Mouse (Mus musculus) CH12.LX (cell line): ENCODE measurements around the gene Sumo3. TPM values are rescaled to one million over a fixed set of nuclear protein-coding genes. Genes with fewer than 3 reads are reported as not detected.
A peak's percentile ranks its signal among the peaks of the same experiment; 100 is the strongest.

ENCODE experiments used
- DNase-seq: peaks from one replicate; pipeline ENCODE4 v3.0.0-alpha.2; 2013; ENCODE audit errors: extremely low read depth
- H3K27ac ChIP-seq: 2 replicates; pipeline ENCODE4 v1.5.1; 2012; ENCODE audit warnings: low read depth, mild to moderate bottlenecking, control low read depth, moderate library complexity; ENCODE audit not compliant: insufficient read depth
- H3K27me3 ChIP-seq: replicated peaks from 2 replicates; pipeline ENCODE3; 2012; ENCODE audit warnings: inconsistent platforms
- H3K36me3 ChIP-seq, 2 experiments: replicated peaks in 1 of 2; 2 replicates each; pipeline versions ENCODE3 to v1.6.1; 2012; ENCODE audit warnings: inconsistent platforms in 1 of 2, low read length in 1 of 2, mild to moderate bottlenecking in 1 of 2, mixed read lengths in 1 of 2, moderate library complexity in 1 of 2; ENCODE audit not compliant: control insufficient read depth in 1 of 2, insufficient read depth in 1 of 2
- H3K4me1 ChIP-seq, 2 experiments: 2 replicates each; pipeline ENCODE4 v1.6.1; 2012; ENCODE audit warnings: inconsistent platforms in 1 of 2, moderate library complexity in 1 of 2; ENCODE audit not compliant: insufficient read depth in 2 of 2, control insufficient read depth in 1 of 2
- H3K4me2 ChIP-seq: 2 replicates; pipeline ENCODE4 v1.6.1; 2012; ENCODE audit warnings: low read depth, mild to moderate bottlenecking, control low read depth; ENCODE audit not compliant: poor library complexity, insufficient read depth, severe bottlenecking
- H3K4me3 ChIP-seq, 3 experiments: fragments of 150-350 bp in 1 of 3; sonication (generic) in 1 of 3; replicated peaks in 1 of 3; 2 replicates each; pipeline versions ENCODE3 to v1.5.1; 2011 to 2012; ENCODE audit warnings: low read depth in 2 of 3, low read length in 2 of 3, mild to moderate bottlenecking in 2 of 3, moderate library complexity in 2 of 3, control low read depth in 1 of 3, improper control_type of control experiment in 1 of 3, inconsistent platforms in 1 of 3, mixed read lengths in 1 of 3; ENCODE audit not compliant: poor library complexity in 1 of 3
- H3K79me2 ChIP-seq: replicated peaks from 2 replicates; pipeline ENCODE4 v1.6.1; 2012; ENCODE audit warnings: mild to moderate bottlenecking, moderate library complexity; ENCODE audit not compliant: control insufficient read depth, poor library complexity, insufficient read depth, severe bottlenecking; ENCODE audit errors: extremely low read depth
- H3K9ac ChIP-seq: 2 replicates; pipeline ENCODE4 v1.6.1; 2012; ENCODE audit warnings: low read depth, mild to moderate bottlenecking, control low read depth, moderate library complexity; ENCODE audit not compliant: insufficient read depth
- H3K9me3 ChIP-seq: replicated peaks from 2 replicates; pipeline ENCODE3; 2012; ENCODE audit warnings: low read length, inconsistent platforms, mixed read lengths
- CHD1 ChIP-seq: IDR thresholded peaks from 2 replicates; pipeline ENCODE4 v1.6.1; 2012; ENCODE audit warnings: low read depth, low read length, improper control_type of control experiment, inconsistent platforms
- CHD2 ChIP-seq: IDR thresholded peaks from 2 replicates; pipeline ENCODE4 v1.6.1; 2011; ENCODE audit warnings: low read length, improper control_type of control experiment
- CTCF ChIP-seq, 2 experiments: IDR thresholded peaks in 1 of 2; conservative IDR thresholded peaks in 1 of 2; 2 replicates each; pipeline ENCODE4 v1.5.1; 2011 to 2012; ENCODE audit warnings: low read depth in 2 of 2, low read length in 2 of 2, improper control_type of control experiment in 1 of 2, inconsistent platforms in 1 of 2, mild to moderate bottlenecking in 1 of 2, moderate library complexity in 1 of 2
- ELF1 ChIP-seq: IDR thresholded peaks from 2 replicates; pipeline ENCODE4 v1.6.1; 2014; ENCODE audit warnings: low read depth, mild to moderate bottlenecking, inconsistent platforms, low read length, improper control_type of control experiment
- GABPA ChIP-seq: IDR thresholded peaks from 2 replicates; pipeline ENCODE4 v1.6.1; 2012; ENCODE audit warnings: low read depth, low read length, improper control_type of control experiment, inconsistent platforms; ENCODE audit not compliant: insufficient replicate concordance
- IRF4 ChIP-seq: IDR thresholded peaks from 2 replicates; pipeline ENCODE4 v1.6.1; 2014; ENCODE audit warnings: low read depth, mild to moderate bottlenecking, inconsistent platforms, low read length, improper control_type of control experiment
- JUN ChIP-seq: IDR thresholded peaks from 2 replicates; pipeline ENCODE4 v1.6.1; 2011; ENCODE audit warnings: low read depth, mild to moderate bottlenecking, low read length, improper control_type of control experiment, moderate library complexity; ENCODE audit not compliant: insufficient read depth
- JUND ChIP-seq: conservative IDR thresholded peaks from 2 replicates; pipeline ENCODE4 v1.6.1; 2011; ENCODE audit warnings: low read depth, low read length, improper control_type of control experiment
- KAT2A ChIP-seq: IDR thresholded peaks from 2 replicates; pipeline ENCODE4 v1.6.1; 2012; ENCODE audit warnings: low read length, improper control_type of control experiment, inconsistent platforms; ENCODE audit not compliant: insufficient replicate concordance
- MAX ChIP-seq: IDR thresholded peaks from 2 replicates; pipeline ENCODE4 v1.6.1; 2011; ENCODE audit warnings: low read length, improper control_type of control experiment
- MXI1 ChIP-seq: IDR thresholded peaks from 2 replicates; pipeline ENCODE4 v1.6.1; 2011; ENCODE audit warnings: mild to moderate bottlenecking, low read depth, low read length, improper control_type of control experiment
- NRF1 ChIP-seq: IDR thresholded peaks from 2 replicates; pipeline ENCODE4 v1.6.1; 2014; ENCODE audit warnings: low read depth, mild to moderate bottlenecking, inconsistent platforms, low read length, improper control_type of control experiment, moderate library complexity
- PAX5 ChIP-seq: IDR thresholded peaks from 2 replicates; pipeline ENCODE4 v1.6.1; 2012; ENCODE audit warnings: low read length, inconsistent platforms, mixed read lengths
- POLR2A ChIP-seq: IDR thresholded peaks from 2 replicates; pipeline ENCODE4 v1.6.1; 2011; ENCODE audit warnings: low read depth, mild to moderate bottlenecking, improper control_type of control experiment, low read length
- RAD21 ChIP-seq: IDR thresholded peaks from 2 replicates; pipeline ENCODE4 v1.6.1; 2011; ENCODE audit warnings: low read depth, mild to moderate bottlenecking, low read length, improper control_type of control experiment, moderate library complexity
- RCOR1 ChIP-seq: conservative IDR thresholded peaks from 2 replicates; pipeline ENCODE4 v1.6.1; 2012; ENCODE audit warnings: low read depth, mild to moderate bottlenecking, inconsistent platforms, low read length, improper control_type of control experiment
- SMC3 ChIP-seq: IDR thresholded peaks from 2 replicates; pipeline ENCODE4 v1.6.1; 2011; ENCODE audit warnings: low read depth, low read length, improper control_type of control experiment
- UBTF ChIP-seq: IDR thresholded peaks from 2 replicates; pipeline ENCODE4 v1.6.1; 2012; ENCODE audit warnings: low read depth, mild to moderate bottlenecking, inconsistent platforms, low read length, improper control_type of control experiment, moderate library complexity
- ZC3H11A ChIP-seq: IDR thresholded peaks from 2 replicates; pipeline ENCODE4 v1.6.1; 2012; ENCODE audit warnings: low read depth, mild to moderate bottlenecking, inconsistent platforms, low read length, improper control_type of control experiment
- dilution Hi-C: fragments of 300-500 bp; cut with MboI; formaldehyde crosslinking; loops from 2 replicates; pipeline ENCODE4 v1.14.3; 2020; ENCODE audit warnings: low sequenced_read_pairs; ENCODE audit not compliant: extremely low pct_unique_long_range_greater_than_20kb, extremely low pct_ligation_motif_present
- in situ Hi-C: fragments of 300-500 bp; cut with MboI; formaldehyde crosslinking; loops from 3 replicates; pipeline ENCODE4 v1.14.3; 2019; ENCODE audit warnings: low sequenced_read_pairs, low pct_ligation_motif_present, low pct_unique_long_range_greater_than_20kb, mixed read lengths
- polyA plus RNA-seq: library from polyadenylated mRNA; unstranded; fragments of >175 nt; gene quantifications from 2 replicates; pipeline ENCODE4 v1.2.1, GENCODE M21; 2012; ENCODE audit warnings: low read depth; ENCODE audit not compliant: insufficient read length
- total RNA-seq, 2 experiments: library from RNA; depleted of rRNA; stranded (reverse); fragments of 300-350 nt in 1 of 2; fragments of >200 nt in 1 of 2; gene quantifications; 2 replicates each; pipeline ENCODE4 v1.2.3; 2012 to 2014

The Sumo3 gene
- total and polyA plus RNA-seq, 3 experiments, result 54.4 to 130 (median 81.2) TPM

- peaks cover 4% of the 10 kb centered on the region for H3K9me3 ChIP-seq
- H3K36me3 ChIP-seq, result peaks cover 36 to 89% of the 10 kb centered on the region in 2 experiments
- in situ Hi-C loops (no loop called here), dilution Hi-C loops (no loop called here)
- H3K4me1 ChIP-seq, result peaks cover 0 to 18% of the 10 kb centered on the region in 2 experiments; a peak in 1 of 4 replicates
- no peak overlapping the region for H3K4me3 ChIP-seq
- H3K9ac ChIP-seq, result no peak overlapping the region
- H3K27me3 ChIP-seq, result no peaks in the 10 kb centered on the region
- no peaks in the 10 kb centered on the region for H3K79me2 ChIP-seq
- DNase-seq, result peak; percentile 81
- TF ChIP-seq RAD21, result peak; percentile 72
- TF ChIP-seq CHD2, result no peak
- peak; percentile 58 for TF ChIP-seq SMC3
- TF ChIP-seq NRF1, result peak; percentile 78
- TF ChIP-seq MAX, result peak; percentile 63
- TF ChIP-seq CTCF (conservative IDR thresholded peaks at IDR 0.05 in 1 of 2, IDR thresholded peaks at IDR 0.05 in 1 of 2; ENCODE audit: low read depth in 2 of 2, low read length in 2 of 2), result peak; percentile 74 to 97
- TF ChIP-seq ELF1, result 0 out of 2 replicates have a peak, but pooled peaks have one; percentile 39
- TF ChIP-seq JUND, result no peak
- H3K27ac ChIP-seq, result no peak overlapping the region
- H3K4me2 ChIP-seq, result no peak overlapping the region
These were observed 15.1 kb upstream of the Sumo3 start for GRCm38 (mm10) chr10:77590812-77591211.

GRCm38 (mm10) chr10:77591546-77591945, 14.4 kb upstream of the Sumo3 start:
- TF ChIP-seq POLR2A (no peak), ZC3H11A (no peak), MXI1 (no peak), GABPA (no peak), JUN (no peak), CHD1 (no peak), IRF4 (no peak), PAX5 (no peak), RCOR1 (no peak), KAT2A (no peak), UBTF (no peak)
- Histone ChIP-seq H3K79me2 (no peaks in the 10 kb centered on the region), H3K9me3 (peaks cover 4% of the 10 kb centered on the region), H3K27me3 (no peaks in the 10 kb centered on the region), H3K4me2 (no peak overlapping the region), H3K4me1 (peaks cover 0 to 18% of the 10 kb centered on the region in 2 experiments; a peak in 1 of 4 replicates), H3K36me3 (peaks cover 36 to 93% of the 10 kb centered on the region in 2 experiments), H3K27ac (no peak overlapping the region), H3K9ac (no peak overlapping the region), H3K4me3 (no peak overlapping the region)
- dilution Hi-C loops (no loop called here), in situ Hi-C loops (no loop called here)
- no peak for DNase-seq
